Mouse (Mus musculus): ENCODE results near the gene Phc3.
"Not testable (repeated sequence)": the region's sequence is repeated elsewhere in the genome, so short reads cannot be mapped to it uniquely, and the experiment has no call there.

Phc3 gene

DNA sequence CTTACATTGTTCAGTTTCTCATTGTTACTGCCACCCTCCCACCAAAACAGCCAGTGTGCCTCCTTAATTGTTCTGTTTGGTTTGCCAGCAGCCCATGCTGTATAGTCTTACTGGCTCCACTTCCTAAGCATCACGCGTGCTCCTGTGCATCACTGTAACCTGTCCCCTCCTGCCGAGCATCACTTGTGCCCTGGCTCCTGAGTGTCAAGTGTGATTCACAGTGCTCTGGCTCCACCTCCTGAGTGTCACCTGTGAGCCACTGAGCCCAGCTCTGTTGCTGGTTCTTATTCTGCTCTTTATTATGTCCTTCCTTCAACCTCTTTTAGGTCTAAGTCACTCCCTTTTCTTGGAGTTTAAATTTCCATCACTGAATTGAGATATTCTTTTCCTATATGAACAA is 81.8 kb downstream of the Phc3 start:
- ATAC-seq (ENCODE audit: insufficient number of reproducible peaks, low FRiP score, low TSS enrichment), result no peak

DNA sequence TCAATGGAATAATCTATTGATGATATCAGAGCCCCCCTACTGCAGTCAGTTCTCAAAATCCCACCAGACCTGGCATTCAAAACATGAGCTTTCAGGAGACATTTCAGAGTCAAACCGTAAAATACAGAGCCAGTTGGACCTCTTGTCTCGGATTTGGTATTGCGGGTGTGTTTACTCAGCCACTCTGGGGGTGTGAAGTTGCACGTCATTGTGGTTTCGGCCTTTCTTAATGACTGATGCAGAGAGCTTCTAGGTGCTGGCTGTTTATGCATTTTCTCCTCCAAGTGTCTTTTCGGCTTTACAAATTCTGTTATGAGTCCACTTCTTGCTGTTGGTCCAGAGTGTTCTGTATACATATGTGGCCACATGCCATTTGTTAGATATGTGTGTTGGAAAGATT is 92.5 kb downstream of the Phc3 start:
- no peak for ATAC-seq (ENCODE audit: insufficient number of reproducible peaks, low FRiP score, low TSS enrichment)

DNA sequence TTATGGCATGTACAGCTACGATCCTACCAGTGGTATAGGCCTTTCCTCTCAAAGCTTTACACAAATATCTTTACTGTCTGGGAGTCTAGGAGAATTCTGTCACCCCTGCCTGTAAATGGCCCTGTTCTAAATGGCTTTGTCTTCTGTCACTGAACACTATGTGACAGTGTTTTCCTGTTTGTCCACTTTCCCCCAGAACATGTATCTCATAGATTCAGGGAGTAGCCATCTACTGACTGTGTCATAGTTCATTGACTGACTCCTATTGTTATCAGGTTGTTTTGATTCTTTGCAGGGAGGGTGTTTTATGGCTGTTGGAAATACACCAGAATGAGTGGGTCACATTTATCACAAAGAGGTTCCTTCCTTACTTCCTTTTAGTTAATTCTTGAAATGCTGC is 99.2 kb downstream of the Phc3 start:
- no peak for ATAC-seq (ENCODE audit: insufficient number of reproducible peaks, low FRiP score, low TSS enrichment)

DNA sequence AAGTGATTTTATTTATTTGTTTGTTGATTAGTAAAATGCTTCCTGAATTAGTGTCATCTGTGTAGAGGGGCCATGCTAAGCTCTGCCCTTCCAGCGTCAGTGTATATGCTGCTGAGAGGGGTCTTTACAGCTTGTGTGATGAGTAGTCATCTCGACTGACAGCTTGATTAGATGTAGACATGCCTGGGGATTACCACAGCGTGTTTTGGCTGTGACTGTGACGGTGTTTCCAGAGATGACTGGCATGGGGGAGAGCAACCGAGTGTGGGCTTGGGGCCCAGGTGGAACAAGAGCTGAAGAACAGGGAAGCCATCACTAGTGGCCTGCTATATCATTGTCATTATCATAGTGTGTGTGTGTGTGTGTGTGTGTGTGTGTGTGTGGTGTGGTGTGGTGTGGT is 100.6 kb downstream of the Phc3 start:
- no peak for ATAC-seq (ENCODE audit: insufficient number of reproducible peaks, low FRiP score, low TSS enrichment)

DNA sequence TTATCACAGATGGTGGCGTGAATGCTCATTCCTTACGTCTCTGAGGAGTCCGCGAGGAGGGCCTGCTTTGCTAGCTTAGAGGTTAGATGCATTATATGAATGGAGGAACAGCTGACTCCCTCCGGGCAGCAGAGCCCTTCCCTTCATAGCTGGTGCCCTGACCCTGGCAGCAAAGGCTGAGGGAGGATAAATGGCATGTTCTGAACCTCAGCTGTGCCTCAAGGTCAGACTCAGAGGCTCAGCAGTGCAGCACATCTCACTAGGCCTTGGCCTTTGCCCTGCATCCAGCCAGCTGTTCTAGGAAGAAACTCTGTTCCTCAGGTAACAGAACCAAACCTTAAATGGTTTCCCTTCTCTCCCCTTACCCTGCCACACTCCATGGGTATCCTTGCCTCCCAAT is 101.0 kb downstream of the Phc3 start:
- ATAC-seq (ENCODE audit: insufficient number of reproducible peaks, low FRiP score, low TSS enrichment), result no peak

DNA sequence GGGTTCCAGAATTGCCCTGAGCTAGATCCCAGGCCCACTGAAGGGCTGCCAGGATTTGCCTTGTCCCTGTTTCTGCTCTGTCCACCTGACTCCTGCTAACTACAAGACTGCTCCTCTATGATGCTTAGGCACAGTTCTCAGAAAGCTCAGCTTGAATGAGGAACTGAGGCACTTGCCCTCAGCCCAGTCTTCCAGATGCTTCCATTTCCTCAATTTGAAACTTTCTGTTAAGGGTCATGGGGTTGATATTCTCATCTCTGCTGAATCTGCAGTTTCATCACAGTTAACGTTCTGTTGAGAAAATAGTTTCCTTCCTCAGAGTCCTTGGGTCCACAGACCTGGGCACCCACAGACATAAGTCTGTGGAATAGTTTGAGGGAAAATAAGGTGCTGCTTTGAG is 104.6 kb downstream of the Phc3 start:
- no peak for ATAC-seq (ENCODE audit: insufficient number of reproducible peaks, low FRiP score, low TSS enrichment)

DNA sequence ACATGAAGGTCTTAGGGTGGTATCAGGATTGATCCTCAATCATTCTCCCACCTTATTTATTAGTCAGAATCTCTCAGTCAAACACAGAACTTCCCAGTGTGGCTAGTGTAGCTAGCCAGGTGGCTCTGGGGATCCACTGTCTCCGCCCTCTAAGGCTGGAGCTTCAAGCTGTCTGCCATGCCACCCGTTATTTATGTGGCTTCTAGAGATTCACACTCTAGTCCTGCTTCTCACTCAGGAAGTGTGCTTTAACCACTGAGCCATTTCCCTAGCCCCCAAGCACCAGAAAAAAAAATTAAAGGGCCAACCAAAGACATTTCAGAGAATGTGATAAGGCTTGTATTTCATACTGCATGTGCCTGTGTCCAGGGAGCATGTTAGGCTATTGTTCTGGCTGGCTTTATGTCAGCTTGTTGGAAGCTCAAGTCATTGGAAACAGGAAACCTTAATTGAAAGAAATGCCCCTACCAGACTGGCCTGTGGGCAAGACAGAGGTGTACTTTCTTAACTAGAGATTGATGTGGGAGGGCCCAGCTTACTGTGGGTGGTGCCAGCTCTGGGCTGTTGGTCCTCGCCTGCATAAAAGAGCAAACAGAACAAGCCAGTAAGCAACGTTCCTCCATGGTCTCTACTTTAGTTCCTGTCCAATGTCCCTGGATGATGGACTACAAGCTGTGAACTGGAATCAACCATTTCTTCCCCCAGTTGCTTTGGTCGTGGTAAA is 105.3 kb downstream of the Phc3 start:
- no peak for ATAC-seq (ENCODE audit: insufficient number of reproducible peaks, low FRiP score, low TSS enrichment)

DNA sequence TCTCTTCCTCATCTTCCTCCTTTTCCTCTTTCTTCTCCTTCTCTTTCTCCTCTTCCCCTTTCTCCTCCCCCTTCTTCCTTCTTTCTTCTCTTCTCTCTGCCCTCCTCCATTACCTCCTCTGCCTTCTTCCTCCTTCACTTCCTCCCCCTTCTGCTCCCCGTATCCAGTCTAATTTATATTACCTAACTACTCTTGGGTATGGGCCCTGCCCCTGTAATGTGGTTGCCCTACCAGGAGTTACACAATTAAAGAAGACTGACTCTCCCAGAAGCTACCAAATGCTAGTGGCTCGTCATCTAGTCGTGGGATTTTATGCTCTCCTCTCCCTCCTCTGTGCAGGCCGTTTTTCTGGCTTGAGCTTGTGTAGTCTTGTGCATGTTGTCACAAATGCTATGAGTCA is 108.5 kb downstream of the Phc3 start:
- no peak for ATAC-seq (ENCODE audit: insufficient number of reproducible peaks, low FRiP score, low TSS enrichment)

DNA sequence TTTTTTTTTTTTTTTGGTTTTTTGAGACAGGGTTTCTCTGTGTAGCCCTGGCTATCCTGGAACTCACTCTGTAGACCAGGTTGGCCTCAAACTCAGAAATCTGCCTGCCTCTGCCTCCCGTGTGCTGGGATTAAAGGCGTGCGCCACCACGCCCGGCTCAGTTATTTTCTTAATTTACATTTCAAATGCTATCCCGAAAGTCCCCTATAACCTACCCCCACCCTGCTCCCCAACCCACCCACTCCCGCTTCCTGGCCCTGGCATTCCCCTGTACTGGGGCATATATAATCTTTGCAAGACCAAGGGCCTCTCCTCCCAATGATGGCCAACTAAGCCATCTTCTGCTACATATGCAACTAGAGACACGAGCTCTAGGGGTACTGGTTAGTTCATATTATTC is 109.6 kb downstream of the Phc3 start:
- ATAC-seq (ENCODE audit: insufficient number of reproducible peaks, low FRiP score, low TSS enrichment), result not testable (repeated sequence)

DNA sequence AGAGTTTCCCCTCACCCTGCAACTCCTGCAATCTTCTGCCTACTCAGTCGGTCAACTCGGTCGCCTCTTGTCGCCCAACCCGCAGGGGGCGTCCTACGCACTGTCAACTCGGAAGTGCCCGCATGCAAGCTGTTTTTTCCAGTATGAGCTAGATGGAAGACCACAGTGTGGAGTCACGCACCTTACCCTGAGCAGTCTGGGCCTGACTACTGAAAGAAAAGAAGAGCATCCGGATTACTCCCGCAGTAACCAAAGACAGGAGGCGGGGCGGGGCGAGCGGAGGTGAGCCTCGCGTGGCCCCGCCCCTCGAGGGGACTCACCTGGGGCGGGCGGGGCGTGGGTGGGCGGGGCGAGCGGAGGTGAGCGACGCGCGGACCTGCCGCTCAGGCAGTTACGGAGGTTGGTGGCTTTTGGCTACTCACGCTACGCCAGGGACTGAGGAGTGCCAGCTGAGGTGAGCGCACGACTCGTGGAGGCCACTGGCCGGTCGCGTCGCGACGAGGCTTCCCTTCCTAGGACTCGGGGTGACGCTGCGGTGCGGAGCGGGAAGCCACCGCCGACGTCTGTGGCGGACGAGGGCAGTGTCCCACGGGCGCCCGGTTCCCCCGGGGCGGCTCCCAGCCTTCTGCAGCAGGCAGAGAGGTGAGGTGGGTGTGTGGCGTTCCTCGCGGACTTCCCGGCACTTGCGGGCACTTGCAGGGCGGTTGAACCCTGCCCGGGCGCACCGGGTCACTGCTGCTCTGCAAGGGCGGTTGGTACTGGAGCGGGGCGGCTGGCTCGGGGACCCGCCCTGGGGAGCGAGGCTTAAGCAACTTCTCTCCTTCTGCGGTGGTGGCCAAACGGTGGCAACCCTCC is 113.4 kb downstream of the Phc3 start, which contains the start of gene Gpr160:
Gene Gpr160 (plus strand): TSS at position 347 of the 855 bp plus-strand sequence.
- ATAC-seq (ENCODE audit: insufficient number of reproducible peaks, low FRiP score, low TSS enrichment), result peak; percentile 76

DNA sequence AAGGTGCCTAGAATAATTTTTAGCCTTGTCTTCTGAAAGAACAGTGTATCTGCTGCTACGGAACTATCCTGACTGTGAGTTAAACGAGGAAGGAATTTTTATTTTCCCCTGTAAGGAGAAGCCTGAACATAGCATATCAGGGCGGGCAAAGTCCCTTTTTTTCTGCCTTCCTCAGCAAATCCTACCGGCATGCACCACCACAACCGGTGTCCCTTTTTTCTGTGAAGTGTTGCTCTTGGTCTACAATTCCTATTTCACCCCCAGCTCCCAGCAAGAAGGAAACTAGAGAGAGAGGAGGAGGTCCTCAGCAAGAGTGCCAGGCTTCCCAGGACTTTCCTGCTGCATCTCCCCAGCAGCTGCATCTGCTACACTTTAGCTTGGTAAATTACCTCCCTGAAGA is 115.6 kb downstream of the Phc3 start:
- ATAC-seq (ENCODE audit: insufficient number of reproducible peaks, low FRiP score, low TSS enrichment), result no peak

DNA sequence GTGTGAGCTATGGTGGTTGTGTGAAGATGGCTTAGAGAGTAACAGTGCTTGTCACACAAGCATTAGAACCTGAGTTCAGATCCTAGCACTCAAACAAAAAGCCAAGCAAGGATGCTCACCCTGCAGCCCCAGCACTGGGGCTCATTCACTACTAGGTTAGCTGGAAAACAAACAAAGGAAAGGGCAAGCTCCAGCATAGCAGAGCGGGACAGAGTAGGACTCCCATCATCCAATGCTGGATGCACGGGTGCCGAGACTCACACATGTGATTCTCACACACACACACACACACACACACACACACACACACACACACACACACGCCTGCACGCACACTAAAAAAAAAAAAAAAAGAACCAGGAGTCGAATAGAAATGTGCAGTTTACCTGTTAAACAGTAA is 117.8 kb downstream of the Phc3 start:
- ATAC-seq (ENCODE audit: insufficient number of reproducible peaks, low FRiP score, low TSS enrichment), result no peak

All from cerebellum, adult (tissue).